Mouse (Mus musculus) megakaryocyte, adult 5-6 weeks (primary cell): ENCODE results near the gene Otulin. TPM values are rescaled to one million over a fixed set of nuclear protein-coding genes. Genes with fewer than 3 reads are reported as not detected.

ENCODE experiments used
- ATAC-seq: 2 replicates; pipeline ENCODE4 v1.8.0; 2016; ENCODE audit warnings: mild to moderate bottlenecking, inconsistent platforms; ENCODE audit not compliant: poor library complexity, severe bottlenecking
- total RNA-seq, 2 experiments: library from RNA; stranded (forward) in 1 of 2; stranded (reverse) in 1 of 2; fragments of 153-499, 151-499 nt in 1 of 2; fragments of 221-1000, 200-1000 nt in 1 of 2; gene quantifications; 2 replicates each; pipeline versions ENCODE4 v1.2.3 to v1.2.4; 2015 to 2017

Otulin gene
- total RNA-seq, 2 experiments from 2014 or later, result 40.1 to 83.8 TPM

GRCm38 (mm10) chr15:27585466-27586092 is 44.9 kb downstream of the Otulin start:
- ATAC-seq, result no peak

GRCm38 (mm10) chr15:27583620-27584019 is 46.9 kb downstream of the Otulin start:
- ATAC-seq, result no peak

DNA sequence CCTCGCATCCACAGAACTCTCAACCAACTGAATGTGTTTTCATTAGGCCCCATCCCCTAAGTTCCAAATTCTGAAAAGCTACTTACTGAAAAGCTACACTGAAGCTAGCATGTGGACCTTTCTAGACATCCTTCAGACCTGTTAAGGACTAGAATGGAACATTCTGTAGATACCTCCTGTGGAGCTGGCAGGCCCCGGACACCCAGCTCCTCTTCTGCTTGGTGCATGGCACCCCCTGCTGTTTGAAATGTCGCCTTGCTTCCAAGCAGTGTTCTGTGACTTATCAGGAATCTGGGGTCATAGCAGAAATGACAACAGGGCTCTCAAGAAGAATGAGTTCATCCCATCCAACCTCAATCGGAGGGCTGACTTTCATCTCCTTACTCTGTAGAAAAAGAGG is 47.5 kb downstream of the Otulin start:
- peak; percentile 66 for ATAC-seq

DNA sequence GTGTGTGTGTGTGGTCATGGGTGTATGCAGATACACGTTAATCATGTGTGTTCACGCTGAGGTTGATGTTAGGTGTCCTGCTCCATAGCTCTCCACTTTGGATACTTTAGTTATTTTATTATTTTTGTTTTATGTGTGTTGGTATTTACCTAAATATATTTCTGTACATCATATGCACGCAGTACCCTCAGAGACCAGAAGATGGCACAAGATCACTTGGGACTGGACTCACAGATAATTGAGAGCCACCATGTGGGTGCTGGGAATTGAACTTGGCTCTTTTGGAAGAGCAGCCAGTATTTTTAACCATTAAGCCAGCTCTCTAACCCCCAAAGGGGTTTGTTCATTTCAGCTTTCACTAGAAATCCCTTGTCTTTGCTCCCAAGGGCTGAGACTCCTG is 48.1 kb downstream of the Otulin start:
- ATAC-seq, result no peak

DNA sequence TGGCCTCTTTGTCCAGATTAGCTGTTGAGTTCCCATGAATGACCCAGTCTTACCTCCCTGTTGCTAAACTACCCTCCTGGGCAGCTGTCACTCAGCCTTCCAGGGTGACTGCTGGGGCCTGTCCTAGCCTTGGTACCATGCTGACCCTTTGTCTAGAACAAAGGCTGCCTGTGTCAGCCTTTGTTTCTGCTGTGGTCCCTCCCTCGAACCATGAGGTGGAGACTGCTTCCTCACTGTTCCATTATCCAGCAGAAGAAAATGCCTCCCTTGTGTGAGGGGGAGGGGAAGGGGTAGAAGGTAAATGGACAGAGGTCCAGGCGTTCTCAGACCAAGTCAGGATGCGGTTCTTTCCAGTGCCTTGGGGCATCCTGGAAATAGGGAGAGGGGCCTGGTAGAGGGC is 48.9 kb downstream of the Otulin start:
- no peak for ATAC-seq

DNA sequence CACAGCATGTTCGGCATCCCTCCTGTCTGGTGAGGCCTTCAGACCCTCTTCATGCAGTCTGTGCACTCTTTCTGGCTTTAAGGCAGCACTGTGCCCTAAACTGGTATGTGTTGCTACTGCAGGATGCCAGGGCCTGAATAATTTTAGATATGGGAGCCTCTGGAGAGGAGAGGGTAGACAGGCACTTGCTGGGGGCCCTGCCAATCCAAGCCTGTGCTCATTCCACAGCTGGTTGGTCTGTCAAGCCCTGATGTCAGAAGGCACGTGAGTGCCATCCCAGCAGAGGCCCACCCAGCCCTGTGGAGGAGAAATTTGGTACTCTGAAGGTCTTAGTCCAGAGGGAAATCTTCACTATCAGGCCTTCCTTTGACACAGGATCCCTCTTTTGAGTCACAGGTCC is 49.7 kb downstream of the Otulin start:
- ATAC-seq, result no peak

GRCm38 (mm10) chr15:27579853-27580252 is 50.6 kb downstream of the Otulin start:
- no peak for ATAC-seq

DNA sequence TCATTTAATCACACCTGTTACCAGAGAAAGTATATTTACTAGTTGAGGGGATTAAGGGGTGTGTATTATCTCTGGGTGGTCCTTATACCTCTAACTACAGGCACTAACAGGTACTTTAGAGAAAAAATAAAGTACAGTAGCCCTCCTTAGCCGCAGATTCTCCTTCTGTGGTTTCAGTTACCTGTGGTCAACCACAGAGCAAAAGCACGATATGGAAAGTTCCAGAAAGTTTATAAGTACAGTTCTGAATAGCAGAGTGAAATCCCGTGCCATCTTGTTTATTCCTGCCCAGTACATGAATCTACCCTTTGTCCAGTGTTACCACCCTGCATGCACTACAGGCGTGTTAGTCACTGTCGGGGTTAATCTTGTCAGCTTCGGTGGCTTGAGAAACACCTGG is 51.6 kb downstream of the Otulin start:
- no peak for ATAC-seq

- peak; percentile 52 for ATAC-seq
These were observed 52.3 kb downstream of the Otulin start for GRCm38 (mm10) chr15:27577915-27578780.

- no peak for ATAC-seq
These were observed 53.6 kb downstream of the Otulin start for GRCm38 (mm10) chr15:27576886-27577285.

DNA sequence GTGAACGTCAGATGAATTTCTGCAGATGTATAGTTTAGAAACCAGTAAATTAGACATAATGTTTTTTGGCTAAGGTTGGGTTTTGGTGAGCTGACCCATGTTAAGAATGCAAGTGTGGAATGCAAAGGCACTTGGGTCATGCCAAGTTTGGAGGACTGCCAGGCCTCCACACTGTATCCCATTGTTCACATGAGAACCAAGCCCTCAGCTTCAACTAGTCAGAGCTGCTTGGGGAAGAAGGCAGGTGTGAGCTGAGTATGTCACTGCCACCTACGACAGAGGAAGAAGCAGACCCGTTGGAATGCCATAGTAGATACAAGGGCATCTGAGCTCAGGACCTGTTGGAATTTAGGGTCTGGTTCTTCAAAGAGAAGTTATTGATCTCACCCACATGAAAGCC is 54.6 kb downstream of the Otulin start:
- ATAC-seq, result no peak

DNA sequence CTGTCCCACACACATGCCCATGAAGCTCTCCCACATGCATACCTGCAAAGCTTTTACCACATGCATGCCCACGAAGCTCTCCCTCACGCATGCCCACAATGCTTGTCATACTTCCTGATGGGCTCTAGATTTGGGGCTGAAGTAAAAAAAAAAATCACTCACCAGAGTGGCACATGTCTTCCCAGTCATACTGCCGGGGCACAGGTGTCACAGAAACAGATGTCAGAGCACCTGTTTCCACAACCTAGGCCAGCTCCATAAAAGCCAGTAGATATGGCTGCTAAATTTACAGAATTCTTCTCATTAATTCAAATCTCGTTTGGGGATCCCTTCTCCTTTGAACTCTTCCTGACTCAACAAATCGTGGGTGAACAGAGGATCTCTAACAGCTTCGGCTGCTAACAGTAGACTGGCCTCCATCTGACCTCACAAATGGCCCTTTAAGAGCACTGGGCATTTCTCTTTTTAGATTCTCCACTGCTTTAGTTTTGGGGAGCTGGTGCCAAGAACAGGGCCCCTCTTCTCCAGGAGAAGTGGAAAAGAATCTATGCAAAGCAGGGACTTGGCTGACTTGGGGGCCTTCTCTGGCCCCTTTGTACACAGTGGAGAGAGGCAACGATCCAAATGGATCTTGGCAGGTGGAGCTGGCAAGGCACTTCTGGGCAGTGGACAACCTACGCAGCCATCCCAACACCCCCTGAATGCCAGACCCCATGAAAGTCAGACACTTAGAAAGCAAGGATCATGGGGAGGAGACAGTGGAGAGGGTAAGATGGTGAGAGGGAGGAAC is 55.3 kb downstream of the Otulin start:
- ATAC-seq, result no peak

DNA sequence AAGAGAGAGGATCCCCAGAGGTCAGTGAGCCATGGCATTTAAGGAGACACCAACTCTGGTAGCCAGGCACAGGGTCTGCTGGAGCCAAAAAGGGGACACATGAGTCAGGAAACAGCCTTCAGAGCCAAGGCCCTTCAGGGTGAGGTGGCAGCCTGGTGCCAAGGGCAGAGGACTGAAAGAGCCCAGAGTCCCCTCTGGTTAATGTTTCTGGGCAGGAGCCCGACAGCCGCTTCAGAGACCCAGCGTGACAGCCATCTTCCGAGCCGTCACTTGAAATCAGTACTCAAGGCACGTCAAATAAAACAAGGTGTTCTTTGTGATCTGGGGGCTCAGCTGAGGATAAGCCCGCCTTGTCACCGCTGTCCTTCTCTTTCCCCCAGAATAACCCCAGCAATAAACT is 59.3 kb downstream of the Otulin start:
- no peak for ATAC-seq

- ATAC-seq, result no peak
These were observed 60.1 kb downstream of the Otulin start for GRCm38 (mm10) chr15:27570385-27570784.

DNA sequence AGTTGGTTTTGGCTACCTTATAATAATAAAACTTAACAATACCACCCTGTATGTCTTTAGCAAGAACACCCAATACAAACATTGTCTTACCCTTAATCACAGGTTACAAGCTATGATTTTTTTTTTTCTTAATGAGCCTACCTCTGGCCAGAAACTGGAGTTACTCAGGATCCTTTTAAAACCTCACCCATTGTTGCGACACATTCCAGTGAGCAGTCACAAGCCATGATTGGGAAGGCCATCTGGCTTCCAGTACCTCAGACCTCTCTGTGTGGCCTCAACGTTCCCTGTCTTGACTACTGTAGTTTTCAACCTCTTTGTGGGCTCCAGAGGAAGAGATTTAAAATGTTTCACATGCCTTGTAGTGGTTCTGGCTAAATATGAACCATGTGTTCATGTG is 60.6 kb downstream of the Otulin start:
- no peak for ATAC-seq

GRCm38 (mm10) chr15:27568371-27568770 is 62.1 kb downstream of the Otulin start:
- no peak for ATAC-seq

DNA sequence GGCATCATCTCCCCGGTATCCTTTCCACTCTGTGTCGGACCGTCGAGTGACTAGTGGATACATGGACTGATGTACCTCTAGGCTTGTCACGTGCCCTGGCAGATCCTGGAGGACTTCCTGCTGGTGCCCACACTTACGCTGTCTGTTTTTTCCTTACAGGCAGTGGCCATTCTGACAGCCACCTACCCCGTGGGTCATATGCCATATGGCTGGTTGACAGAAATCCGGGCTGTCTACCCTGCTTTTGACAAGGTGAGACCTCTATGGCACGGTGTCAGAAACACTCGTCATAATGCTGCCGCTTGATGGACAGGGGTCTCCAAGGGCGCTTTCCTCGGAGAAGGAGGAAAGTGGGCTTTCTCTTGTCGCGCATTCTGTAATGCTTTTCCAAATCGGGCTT is 63.1 kb downstream of the Otulin start:
- no peak for ATAC-seq

DNA sequence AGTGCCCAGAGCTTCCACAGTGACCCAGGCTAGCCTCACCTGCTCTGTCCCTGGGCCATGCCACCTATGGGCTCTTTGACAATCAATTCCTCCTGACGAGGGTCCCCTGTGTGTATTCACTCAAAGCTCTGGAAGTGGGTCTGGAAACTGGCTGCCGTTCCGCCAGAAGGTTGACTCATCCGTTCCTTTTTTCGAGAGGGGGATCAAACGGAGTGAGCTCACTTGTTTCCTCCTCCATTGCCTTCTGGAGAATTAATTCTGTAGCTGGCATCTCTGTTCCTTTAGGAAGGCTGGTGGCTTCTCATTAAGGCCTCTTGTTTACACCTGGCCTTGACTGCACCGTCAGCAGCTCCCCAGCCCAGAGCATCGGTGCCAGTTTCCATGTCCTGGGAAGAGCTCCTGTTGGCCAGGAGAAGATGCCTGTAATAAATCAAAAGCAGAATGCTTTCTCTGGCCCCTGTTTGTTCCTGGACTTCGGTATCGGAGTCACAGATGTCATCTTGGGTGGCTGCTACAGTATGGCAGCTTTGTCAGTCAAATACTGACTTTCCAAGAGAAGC is 64.8 kb downstream of the Otulin start:
- ATAC-seq, result no peak

DNA sequence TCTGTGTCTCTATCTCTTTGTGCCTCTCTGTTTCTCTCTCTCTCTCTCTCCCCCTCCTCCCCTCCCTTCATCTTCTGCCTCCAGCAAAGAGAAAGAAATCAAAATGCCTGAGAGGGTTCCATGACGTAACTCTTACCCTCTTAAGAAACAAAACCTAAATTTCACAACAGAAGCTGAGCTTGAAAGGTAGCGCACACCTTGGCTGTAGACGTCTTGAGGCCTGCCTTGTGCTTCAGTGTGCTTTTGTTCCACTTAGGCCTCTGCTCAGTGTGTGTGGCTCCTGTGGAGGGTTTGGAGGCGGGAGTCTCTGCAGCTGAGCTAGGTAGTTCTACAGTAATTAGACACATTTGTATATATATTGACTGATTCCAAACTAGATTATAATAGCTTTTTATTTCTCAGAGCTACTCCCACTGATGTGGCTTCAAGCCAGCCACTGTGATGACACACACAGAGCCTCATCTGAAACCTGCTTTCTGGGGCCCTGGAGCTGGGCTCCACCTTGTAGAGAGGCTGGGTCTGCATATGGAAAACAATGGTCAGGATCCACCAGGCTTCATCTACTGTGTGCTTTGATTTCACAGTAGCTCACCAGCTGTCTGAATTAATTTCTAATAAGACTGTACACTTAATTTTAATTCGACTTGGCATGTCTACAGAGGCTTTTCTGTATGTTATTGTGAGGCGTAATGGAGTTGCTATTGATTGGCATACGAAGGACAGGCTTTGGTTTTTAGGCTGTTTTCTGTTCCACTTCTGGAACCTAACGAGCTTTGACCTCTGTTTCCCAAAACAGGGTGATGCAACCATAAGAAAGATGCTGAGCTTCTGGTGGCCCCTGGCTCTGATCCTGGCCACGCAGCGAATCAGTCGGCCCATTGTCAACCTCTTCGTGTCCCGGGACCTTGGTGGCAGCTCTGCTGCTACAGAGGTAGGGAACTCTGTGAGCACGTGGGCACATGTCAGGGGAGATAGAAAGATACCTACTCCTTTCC is 66.1 kb downstream of the Otulin start:
- no peak for ATAC-seq

DNA sequence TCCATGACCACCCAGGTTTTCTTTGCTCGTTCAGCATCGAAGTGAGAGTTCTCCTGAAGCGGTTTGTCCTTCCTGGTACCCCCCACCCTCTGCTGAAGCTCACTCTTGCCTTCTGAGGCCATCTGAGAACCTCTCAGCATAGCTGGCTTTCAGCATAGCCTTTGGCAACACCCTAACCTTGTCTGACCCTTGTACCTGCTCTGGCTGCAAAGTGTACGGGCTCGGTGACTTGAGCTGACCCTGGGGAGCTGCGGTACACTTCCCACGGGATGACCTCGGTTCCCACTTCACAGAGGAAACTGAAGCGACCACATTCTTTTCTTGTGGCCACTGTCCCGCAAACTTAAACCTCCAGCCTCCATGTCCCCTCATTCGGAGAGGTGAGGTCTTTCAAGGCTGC is 70.2 kb downstream of the Otulin start:
- ATAC-seq, result no peak
